Mouse (Mus musculus) stomach, postnatal 0 days (tissue): ENCODE measurements around the gene Copz2.

ENCODE experiments used
- CTCF ChIP-seq: IDR thresholded peaks from 2 replicates; pipeline ENCODE4 v1.5.1; 2016; ENCODE audit warnings: antibody characterized with exemption, low read depth, mild to moderate bottlenecking, moderate library complexity
- EP300 ChIP-seq: optimal IDR thresholded peaks from 2 replicates; pipeline ENCODE3; 2016; ENCODE audit warnings: antibody characterized with exemption

DNA sequence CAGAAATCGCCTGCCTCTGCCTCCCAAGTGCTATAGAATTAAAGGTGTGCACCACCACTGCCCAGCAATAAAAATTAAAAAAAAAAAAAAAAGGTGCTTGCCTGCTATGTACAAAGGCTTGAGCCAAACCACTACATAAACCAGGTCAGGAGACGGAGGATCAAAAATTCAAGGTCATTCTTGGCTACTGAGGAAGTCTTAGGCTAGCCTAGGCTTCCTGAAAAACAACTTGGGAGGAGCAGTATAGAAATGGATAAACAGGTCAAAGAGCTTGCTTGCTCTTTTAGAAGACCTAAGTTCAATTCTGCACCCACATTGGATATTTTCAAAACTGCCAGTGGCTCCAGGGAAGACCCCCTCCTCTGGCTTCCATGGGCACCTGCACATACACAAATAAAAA, 35.2 kb upstream of the Copz2 start:
- TF ChIP-seq CTCF (no peak), EP300 (no peak)
